Mouse (Mus musculus): ENCODE measurements around the gene Trak1. TPM values are rescaled to one million over a fixed set of nuclear protein-coding genes. Genes with fewer than 3 reads are reported as not detected.

Gene Trak1
- total and polyA plus RNA-seq, 3 experiments, result 8.2 to 28.6 (median 18.1) TPM

GRCm38 (mm10) chr9:121415626-121416241 lies 118.4 kb downstream of the Trak1 start:
- in situ Hi-C loops (cut with MboI; ENCODE audit: low pct_ligation_motif_present, low pct_unique_long_range_greater_than_20kb, low sequenced_read_pairs), result no loop called here
- H3K9ac ChIP-seq (ENCODE audit: insufficient read depth, low read depth), result no peak overlapping the region
- H3K79me2 ChIP-seq (replicated peaks; ENCODE audit: control insufficient read depth, extremely low read depth, insufficient read depth, poor library complexity, severe bottlenecking), result no peaks in the 10 kb centered on the region
- H3K9me3 ChIP-seq (replicated peaks; ENCODE audit: low read length), result no peaks in the 10 kb centered on the region
- peaks cover 6 to 44% of the 10 kb centered on the region in 2 experiments for H3K36me3 ChIP-seq (replicated peaks in 1 of 2; ENCODE audit: control insufficient read depth in 1 of 2, insufficient read depth in 1 of 2, low read length in 1 of 2)
- TF ChIP-seq ETS1 (conservative IDR thresholded peaks at IDR 0.05; ENCODE audit: low read depth, low read length) (no peak), TBP (conservative IDR thresholded peaks at IDR 0.05; ENCODE audit: low read depth, low read length) (no peak), NELFE (IDR thresholded peaks at IDR 0.05; ENCODE audit: low read depth, low read length) (no peak)
- H3K4me3 ChIP-seq (replicated peaks in 1 of 3; ENCODE audit: low read depth in 2 of 3, low read length in 2 of 3, poor library complexity in 1 of 3), result no peak overlapping the region
- H3K4me2 ChIP-seq (ENCODE audit: insufficient read depth, low read depth, poor library complexity, severe bottlenecking), result no peak overlapping the region
- H3K27ac ChIP-seq (ENCODE audit: insufficient read depth, low read depth), result no peak overlapping the region
- no peak for DNase-seq (ENCODE audit: extremely low read depth)
- dilution Hi-C loops (cut with MboI; ENCODE audit: extremely low pct_ligation_motif_present, extremely low pct_unique_long_range_greater_than_20kb, low sequenced_read_pairs), result no loop called here
- H3K27me3 ChIP-seq (replicated peaks), result no peaks in the 10 kb centered on the region
- H3K4me1 ChIP-seq (ENCODE audit: control insufficient read depth in 1 of 2, insufficient read depth in 2 of 2), result peaks cover 0 to 2% of the 10 kb centered on the region in 2 experiments; a peak in 2 of 4 replicates

DNA sequence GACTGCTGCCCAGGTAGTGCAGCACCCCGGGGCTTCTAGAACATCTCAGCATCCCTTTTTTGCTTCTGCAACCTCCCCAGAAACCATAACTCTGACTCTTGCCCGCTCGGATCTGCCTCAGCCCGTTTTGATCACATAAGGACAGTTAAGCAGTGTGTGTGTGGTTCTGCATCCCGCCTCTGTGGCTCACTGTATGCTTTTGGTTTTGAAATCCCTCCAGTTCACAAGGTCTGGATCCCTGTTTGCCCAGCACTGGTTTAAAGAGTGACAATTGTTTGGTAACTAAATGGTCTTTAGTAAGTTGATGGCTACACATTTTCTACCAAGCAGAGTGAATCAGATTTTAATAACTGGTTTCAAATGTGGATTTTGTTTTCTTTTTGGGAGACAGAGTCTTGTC lies 119.2 kb downstream of the Trak1 start:
- H3K4me3 ChIP-seq (replicated peaks in 1 of 3; ENCODE audit: low read depth in 2 of 3, low read length in 2 of 3, poor library complexity in 1 of 3), result no peak overlapping the region
- TF ChIP-seq GABPA (IDR thresholded peaks at IDR 0.05; ENCODE audit: insufficient replicate concordance, low read depth, low read length) (no peak), MAFK (IDR thresholded peaks at IDR 0.05; ENCODE audit: insufficient replicate concordance, low read length) (no peak)
- no peak for DNase-seq (ENCODE audit: extremely low read depth)
- in situ Hi-C loops (cut with MboI; ENCODE audit: low pct_ligation_motif_present, low pct_unique_long_range_greater_than_20kb, low sequenced_read_pairs) (no loop called here), dilution Hi-C loops (cut with MboI; ENCODE audit: extremely low pct_ligation_motif_present, extremely low pct_unique_long_range_greater_than_20kb, low sequenced_read_pairs) (no loop called here)
- H3K79me2 ChIP-seq (replicated peaks; ENCODE audit: control insufficient read depth, extremely low read depth, insufficient read depth, poor library complexity, severe bottlenecking), result no peaks in the 10 kb centered on the region
- no peaks in the 10 kb centered on the region for H3K9me3 ChIP-seq (replicated peaks; ENCODE audit: low read length)
- no peak overlapping the region for H3K9ac ChIP-seq (ENCODE audit: insufficient read depth, low read depth)
- H3K4me1 ChIP-seq (ENCODE audit: control insufficient read depth in 1 of 2, insufficient read depth in 2 of 2), result peaks cover 0 to 4% of the 10 kb centered on the region in 2 experiments; a peak in 2 of 4 replicates
- peaks cover 6 to 47% of the 10 kb centered on the region in 2 experiments for H3K36me3 ChIP-seq (replicated peaks in 1 of 2; ENCODE audit: control insufficient read depth in 1 of 2, insufficient read depth in 1 of 2, low read length in 1 of 2)
- no peak overlapping the region for H3K27ac ChIP-seq (ENCODE audit: insufficient read depth, low read depth)
- H3K4me2 ChIP-seq (ENCODE audit: insufficient read depth, low read depth, poor library complexity, severe bottlenecking), result no peak overlapping the region
- H3K27me3 ChIP-seq (replicated peaks), result no peaks in the 10 kb centered on the region

DNA sequence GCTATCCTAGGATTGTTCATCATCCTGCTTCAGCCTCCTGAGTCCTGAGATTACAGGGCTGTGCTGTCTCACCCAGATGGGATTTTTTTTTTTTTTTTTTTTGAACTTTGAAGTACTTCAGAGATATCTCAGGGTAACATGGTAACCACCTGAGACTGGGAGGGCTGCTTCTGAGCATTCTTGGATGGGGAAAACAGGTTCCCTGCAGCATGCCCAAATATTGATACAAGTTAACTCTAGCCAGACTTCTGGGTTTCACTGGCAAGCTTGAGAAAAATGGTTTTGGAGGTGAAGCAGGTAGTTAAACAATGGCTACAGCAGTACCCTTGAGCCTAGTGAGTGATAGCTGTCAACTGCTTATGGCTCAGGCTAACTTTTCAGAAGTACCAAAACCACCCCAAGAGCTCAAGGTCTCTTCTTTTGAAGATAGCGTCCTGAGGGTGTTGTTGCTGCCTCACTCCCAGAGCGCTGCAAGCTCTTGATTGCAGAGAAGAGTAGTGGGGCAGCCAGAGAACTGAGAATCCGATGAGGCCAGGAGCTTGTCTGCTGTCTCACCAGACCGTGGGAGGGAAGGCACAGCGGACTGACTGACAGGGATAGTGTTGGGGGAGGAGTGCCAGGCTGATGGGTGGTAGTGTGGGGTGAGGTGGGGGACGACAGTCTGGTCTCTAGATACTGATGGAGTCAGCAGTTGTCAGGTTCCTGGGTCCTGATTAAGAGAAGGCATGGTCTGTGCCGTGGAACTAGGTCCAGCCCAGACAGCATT lies 119.8 kb downstream of the Trak1 start:
- Histone ChIP-seq H3K9me3 (replicated peaks; ENCODE audit: low read length) (no peaks in the 10 kb centered on the region), H3K27me3 (replicated peaks) (no peaks in the 10 kb centered on the region), H3K36me3 (replicated peaks in 1 of 2; ENCODE audit: control insufficient read depth in 1 of 2, insufficient read depth in 1 of 2, low read length in 1 of 2) (peaks cover 6 to 47% of the 10 kb centered on the region in 2 experiments), H3K27ac (ENCODE audit: insufficient read depth, low read depth) (no peak overlapping the region), H3K4me2 (ENCODE audit: insufficient read depth, low read depth, poor library complexity, severe bottlenecking) (no peak overlapping the region), H3K9ac (ENCODE audit: insufficient read depth, low read depth) (no peak overlapping the region), H3K4me1 (ENCODE audit: control insufficient read depth in 1 of 2, insufficient read depth in 2 of 2) (peaks cover 0 to 4% of the 10 kb centered on the region in 2 experiments; a peak in 2 of 4 replicates), H3K79me2 (replicated peaks; ENCODE audit: control insufficient read depth, extremely low read depth, insufficient read depth, poor library complexity, severe bottlenecking) (no peaks in the 10 kb centered on the region), H3K4me3 (replicated peaks in 1 of 3; ENCODE audit: low read depth in 2 of 3, low read length in 2 of 3, poor library complexity in 1 of 3) (no peak overlapping the region)
- DNase-seq (ENCODE audit: extremely low read depth), result no peak
- dilution Hi-C loops (cut with MboI; ENCODE audit: extremely low pct_ligation_motif_present, extremely low pct_unique_long_range_greater_than_20kb, low sequenced_read_pairs) (no loop called here), in situ Hi-C loops (cut with MboI; ENCODE audit: low pct_ligation_motif_present, low pct_unique_long_range_greater_than_20kb, low sequenced_read_pairs) (no loop called here)
- TF ChIP-seq KAT2A (IDR thresholded peaks at IDR 0.05; ENCODE audit: insufficient replicate concordance, low read length) (no peak), USF1 (IDR thresholded peaks at IDR 0.05; ENCODE audit: low read depth, low read length) (no peak), JUN (IDR thresholded peaks at IDR 0.05; ENCODE audit: insufficient read depth, low read depth, low read length) (no peak)
